Mouse (Mus musculus): ENCODE results near the gene 5730455P16Rik. TPM values are rescaled to one million over a fixed set of nuclear protein-coding genes. Genes with fewer than 3 reads are reported as not detected.
"Not testable (repeated sequence)": the region's sequence is repeated elsewhere in the genome, so short reads cannot be mapped to it uniquely, and the experiment has no call there.

Gene 5730455P16Rik
- polyA plus RNA-seq, 1 experiment from 2014 or later = 41.1 TPM

GRCm38 (mm10) chr11:80410377-80410776, 32.5 kb upstream of the 5730455P16Rik start:
- Histone ChIP-seq H3K4me2 (ENCODE audit: low read length) (no peak overlapping the region), H3K36me3 (ENCODE audit: control insufficient read depth, insufficient read depth, low read length) (peaks cover 26% of the 10 kb centered on the region), H3K9ac (ENCODE audit: low read depth, low read length) (no peak overlapping the region), H3K27me3 (replicated peaks; ENCODE audit: control insufficient read depth, insufficient read depth, low read length) (no peaks in the 10 kb centered on the region), H3K27ac (ENCODE audit: low read depth, low read length) (no peak overlapping the region), H3K4me1 (ENCODE audit: control insufficient read depth, insufficient read depth, low read depth, low read length) (no peaks in the 10 kb centered on the region), H3K9me3 (ENCODE audit: control insufficient read depth, low read length) (no peaks in the 10 kb centered on the region), H3K4me3 (ENCODE audit: low read length) (no peak overlapping the region)
- 92% methylated on average over 2 of the region's 2 CpGs for WGBS
- ATAC-seq = no peak

DNA sequence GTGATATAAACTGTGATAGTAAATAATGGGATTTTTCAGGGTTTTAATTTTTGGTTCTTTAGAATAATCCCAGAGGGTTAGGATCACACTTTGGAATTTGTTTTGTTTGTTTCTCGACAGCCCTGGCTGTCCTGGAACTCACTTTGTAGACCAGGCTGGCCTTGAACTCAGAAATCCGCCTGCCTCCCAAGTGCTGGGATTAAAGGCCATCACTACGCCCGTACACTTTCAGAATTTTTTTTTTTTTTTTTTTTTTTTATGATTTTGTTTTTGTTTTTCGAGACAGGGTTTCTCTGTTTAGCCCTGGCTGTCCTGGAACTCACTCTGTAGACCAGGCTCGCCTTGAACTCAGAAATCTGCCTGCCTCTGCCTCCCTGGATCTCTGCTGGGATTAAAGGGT, 30.0 kb upstream of the 5730455P16Rik start:
- H3K4me2 ChIP-seq (ENCODE audit: low read length); H3K4me3 ChIP-seq (ENCODE audit: low read length); H3K27me3 ChIP-seq (replicated peaks; ENCODE audit: control insufficient read depth, insufficient read depth, low read length); H3K27ac ChIP-seq (ENCODE audit: low read depth, low read length); ATAC-seq; H3K4me1 ChIP-seq (ENCODE audit: control insufficient read depth, insufficient read depth, low read depth, low read length); H3K9me3 ChIP-seq (ENCODE audit: control insufficient read depth, low read length); H3K9ac ChIP-seq (ENCODE audit: low read depth, low read length): not testable (repeated sequence)
- 97% methylated on average over 6 of the region's 6 CpGs for WGBS
- H3K36me3 ChIP-seq (ENCODE audit: control insufficient read depth, insufficient read depth, low read length) = peaks cover 30% of the 10 kb centered on the region

GRCm38 (mm10) chr11:80396617-80397016, 18.8 kb upstream of the 5730455P16Rik start:
- H3K27ac ChIP-seq (ENCODE audit: low read depth, low read length) = no peak overlapping the region
- no peak overlapping the region for H3K4me3 ChIP-seq (ENCODE audit: low read length)
- no peaks in the 10 kb centered on the region for H3K9me3 ChIP-seq (ENCODE audit: control insufficient read depth, low read length)
- H3K9ac ChIP-seq (ENCODE audit: low read depth, low read length) = no peak overlapping the region
- H3K36me3 ChIP-seq (ENCODE audit: control insufficient read depth, insufficient read depth, low read length) = peaks cover 32% of the 10 kb centered on the region
- H3K27me3 ChIP-seq (replicated peaks; ENCODE audit: control insufficient read depth, insufficient read depth, low read length) = no peaks in the 10 kb centered on the region
- H3K4me2 ChIP-seq (ENCODE audit: low read length) = no peak overlapping the region
- H3K4me1 ChIP-seq (ENCODE audit: control insufficient read depth, insufficient read depth, low read depth, low read length) = no peaks in the 10 kb centered on the region
- ATAC-seq = no peak
- 89% methylated on average over 4 of the region's 4 CpGs for WGBS

GRCm38 (mm10) chr11:80395930-80396329, 18.1 kb upstream of the 5730455P16Rik start:
- Histone ChIP-seq H3K4me1 (ENCODE audit: control insufficient read depth, insufficient read depth, low read depth, low read length) (no peaks in the 10 kb centered on the region), H3K9ac (ENCODE audit: low read depth, low read length) (no peak overlapping the region), H3K4me3 (ENCODE audit: low read length) (no peak overlapping the region), H3K36me3 (ENCODE audit: control insufficient read depth, insufficient read depth, low read length) (peaks cover 37% of the 10 kb centered on the region), H3K4me2 (ENCODE audit: low read length) (no peak overlapping the region), H3K27ac (ENCODE audit: low read depth, low read length) (no peak overlapping the region), H3K27me3 (replicated peaks; ENCODE audit: control insufficient read depth, insufficient read depth, low read length) (no peaks in the 10 kb centered on the region), H3K9me3 (ENCODE audit: control insufficient read depth, low read length) (no peaks in the 10 kb centered on the region)
- no peak for ATAC-seq
- WGBS = 89% methylated on average over 3 of the region's 3 CpGs

GRCm38 (mm10) chr11:80391407-80392120, 13.7 kb upstream of the 5730455P16Rik start:
- Histone ChIP-seq H3K4me3 (ENCODE audit: low read length) (no peak overlapping the region), H3K4me1 (ENCODE audit: control insufficient read depth, insufficient read depth, low read depth, low read length) (peaks cover 9% of the 10 kb centered on the region), H3K4me2 (ENCODE audit: low read length) (no peak overlapping the region), H3K27me3 (replicated peaks; ENCODE audit: control insufficient read depth, insufficient read depth, low read length) (no peaks in the 10 kb centered on the region), H3K27ac (ENCODE audit: low read depth, low read length) (no peak overlapping the region), H3K36me3 (ENCODE audit: control insufficient read depth, insufficient read depth, low read length) (peaks cover 39% of the 10 kb centered on the region), H3K9me3 (ENCODE audit: control insufficient read depth, low read length) (no peaks in the 10 kb centered on the region), H3K9ac (ENCODE audit: low read depth, low read length) (no peak overlapping the region)
- 92% methylated on average over 2 of the region's 2 CpGs for WGBS
- ATAC-seq = no peak

- no peak overlapping the region for H3K4me2 ChIP-seq (ENCODE audit: low read length)
- H3K27ac ChIP-seq (ENCODE audit: low read depth, low read length) = no peak overlapping the region
- H3K36me3 ChIP-seq (ENCODE audit: control insufficient read depth, insufficient read depth, low read length) = peaks cover 30% of the 10 kb centered on the region
- H3K9ac ChIP-seq (ENCODE audit: low read depth, low read length) = no peak overlapping the region
- no peak for ATAC-seq
- H3K4me3 ChIP-seq (ENCODE audit: low read length) = no peak overlapping the region
- H3K9me3 ChIP-seq (ENCODE audit: control insufficient read depth, low read length) = no peaks in the 10 kb centered on the region
- peaks cover 25% of the 10 kb centered on the region for H3K4me1 ChIP-seq (ENCODE audit: control insufficient read depth, insufficient read depth, low read depth, low read length)
- WGBS = 82% methylated on average over 1 of the region's 1 CpGs
- no peaks in the 10 kb centered on the region for H3K27me3 ChIP-seq (replicated peaks; ENCODE audit: control insufficient read depth, insufficient read depth, low read length)
These were observed 12.1 kb upstream of the 5730455P16Rik start for GRCm38 (mm10) chr11:80389885-80390284.

- H3K4me1 ChIP-seq (ENCODE audit: control insufficient read depth, insufficient read depth, low read depth, low read length) = peaks cover 31% of the 10 kb centered on the region
- peak overlapping the region; percentile 97; the same call in 1 of the 2 replicates for H3K4me2 ChIP-seq (ENCODE audit: low read length)
- no peaks in the 10 kb centered on the region for H3K27me3 ChIP-seq (replicated peaks; ENCODE audit: control insufficient read depth, insufficient read depth, low read length)
- 72% methylated on average over 2 of the region's 2 CpGs for WGBS
- no peaks in the 10 kb centered on the region for H3K9me3 ChIP-seq (ENCODE audit: control insufficient read depth, low read length)
- peaks cover 20% of the 10 kb centered on the region for H3K36me3 ChIP-seq (ENCODE audit: control insufficient read depth, insufficient read depth, low read length)
- no peak overlapping the region for H3K27ac ChIP-seq (ENCODE audit: low read depth, low read length)
- H3K4me3 ChIP-seq (ENCODE audit: low read length) = no peak overlapping the region
- no peak for ATAC-seq
- no peak overlapping the region for H3K9ac ChIP-seq (ENCODE audit: low read depth, low read length)
These were observed 9.0 kb upstream of the 5730455P16Rik start for GRCm38 (mm10) chr11:80386790-80387189.

DNA sequence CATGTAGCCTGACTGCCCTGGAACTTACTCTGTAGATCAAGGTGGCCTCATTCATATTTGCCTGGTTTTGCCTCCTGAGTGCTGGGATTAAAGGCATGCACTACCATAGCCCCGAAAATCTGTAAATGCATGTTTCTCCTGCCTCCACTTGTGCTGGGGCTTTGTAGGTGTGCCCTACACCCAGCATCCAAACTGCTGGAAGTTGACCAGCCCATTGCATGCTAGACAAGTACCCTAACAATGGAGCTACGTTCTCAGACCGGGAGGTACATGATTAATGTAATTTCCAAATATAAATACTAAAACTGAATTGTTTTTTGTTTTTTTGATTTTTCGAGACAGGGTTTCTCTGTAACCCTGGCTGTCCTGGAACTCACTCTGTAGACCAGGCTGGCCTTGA, 7.2 kb upstream of the 5730455P16Rik start:
- no peak overlapping the region for H3K27ac ChIP-seq (ENCODE audit: low read depth, low read length)
- H3K4me3 ChIP-seq (ENCODE audit: low read length) = peak overlapping the region; percentile 90
- no peak for ATAC-seq
- H3K36me3 ChIP-seq (ENCODE audit: control insufficient read depth, insufficient read depth, low read length) = peaks cover 13% of the 10 kb centered on the region
- peak overlapping the region; percentile 57 for H3K9ac ChIP-seq (ENCODE audit: low read depth, low read length)
- no peaks in the 10 kb centered on the region for H3K27me3 ChIP-seq (replicated peaks; ENCODE audit: control insufficient read depth, insufficient read depth, low read length)
- 41% methylated on average over 4 of the region's 4 CpGs for WGBS
- peak overlapping the region; percentile 97 for H3K4me2 ChIP-seq (ENCODE audit: low read length)
- no peaks in the 10 kb centered on the region for H3K9me3 ChIP-seq (ENCODE audit: control insufficient read depth, low read length)
- H3K4me1 ChIP-seq (ENCODE audit: control insufficient read depth, insufficient read depth, low read depth, low read length) = peaks cover 31% of the 10 kb centered on the region

DNA sequence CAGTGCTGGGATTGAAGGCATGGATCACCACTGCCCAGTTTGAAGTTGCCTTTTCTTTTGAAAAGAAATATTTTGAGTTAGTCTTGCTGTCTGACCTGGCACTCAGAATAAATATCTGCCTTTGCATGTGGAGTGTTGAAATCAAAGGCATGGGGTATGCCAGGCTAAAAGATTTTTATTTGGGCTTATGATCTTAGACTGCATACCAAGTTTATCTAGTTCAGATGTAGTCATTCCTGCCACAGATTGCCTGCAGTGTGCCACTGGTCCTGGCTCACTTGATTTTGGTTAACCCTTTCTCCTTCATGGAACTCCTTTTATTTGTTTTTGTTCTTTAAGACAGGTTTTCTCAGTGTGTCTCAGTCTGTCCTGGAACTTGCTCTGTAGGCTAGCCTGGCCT, 6.6 kb upstream of the 5730455P16Rik start:
- no peaks in the 10 kb centered on the region for H3K27me3 ChIP-seq (replicated peaks; ENCODE audit: control insufficient read depth, insufficient read depth, low read length)
- H3K27ac ChIP-seq (ENCODE audit: low read depth, low read length) = no peak overlapping the region
- H3K36me3 ChIP-seq (ENCODE audit: control insufficient read depth, insufficient read depth, low read length) = peaks cover 11% of the 10 kb centered on the region
- H3K9ac ChIP-seq (ENCODE audit: low read depth, low read length) = peak overlapping the region; percentile 57
- ATAC-seq = no peak
- peaks cover 31% of the 10 kb centered on the region for H3K4me1 ChIP-seq (ENCODE audit: control insufficient read depth, insufficient read depth, low read depth, low read length)
- peak overlapping the region; percentile 97 for H3K4me2 ChIP-seq (ENCODE audit: low read length)
- peak overlapping the region; percentile 90 for H3K4me3 ChIP-seq (ENCODE audit: low read length)
- H3K9me3 ChIP-seq (ENCODE audit: control insufficient read depth, low read length) = no peaks in the 10 kb centered on the region
